Mouse (Mus musculus): ENCODE results near the gene Nrcam.

- TF ChIP-seq CTCF (IDR thresholded peaks at IDR 0.05; ENCODE audit: low read depth, low read length) (no peak), POLR2A (IDR thresholded peaks at IDR 0.05; ENCODE audit: borderline replicate concordance, low read depth, low read length) (no peak)
Measured at GRCm38 (mm10) chr12:44498872-44499271, 170.2 kb downstream of the Nrcam start.

Data from bone marrow macrophage, adult 2 months (primary cell).